Comparison of ENCODE assay signal across 9 mouse cellular contexts in the genomic region with DNA sequence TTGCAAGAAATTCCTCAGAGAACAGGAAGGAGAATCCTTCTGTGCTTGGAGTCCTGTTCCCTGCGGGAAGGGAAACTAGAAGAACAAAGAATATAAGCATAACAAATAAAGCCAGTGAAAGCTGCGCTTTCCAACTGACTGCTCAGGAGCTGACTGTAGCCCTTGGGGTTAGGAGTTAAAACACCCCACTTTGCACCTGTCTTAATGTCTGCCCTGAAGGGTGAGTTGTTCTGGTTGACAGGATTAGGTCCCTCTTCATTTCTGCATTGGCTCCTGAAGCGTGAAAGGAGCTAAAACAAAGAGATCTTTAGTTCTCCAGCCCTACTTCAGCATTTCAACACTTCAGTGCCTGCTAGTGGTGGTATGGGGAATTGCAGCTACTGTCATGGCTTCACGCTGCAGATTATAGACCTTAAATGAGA. TPM values are rescaled to one million over a fixed set of nuclear protein-coding genes. Genes with fewer than 3 reads are reported as not detected.
A peak's percentile ranks its signal among the peaks of the same experiment; 100 is the strongest.
DNase-seq lines count a peak whose midpoint lies in the region; ATAC-seq lines count a peak whose summit lies in the region.
"Had no signal": no experiment of that assay in that cellular context is flagged by ENCODE, and none has a peak within 500 bp of the region (broad histone marks: within the 10 kb centered on the region; RNA-seq: fewer than 3 reads in every experiment).

No protein-coding gene starts in this region.

- no peaks in the 10 kb centered on the region for H3K27me3 ChIP-seq in kidney, embryonic 15.5 days
- H3K27me3 ChIP-seq in neural tube, embryonic 11.5 days (ENCODE audit: control insufficient read depth, insufficient read depth, low read length) = no peaks in the 10 kb centered on the region

- peak overlapping the region; percentile 67 for H3K27ac ChIP-seq in kidney, embryonic 15.5 days
- H3K27ac ChIP-seq in neural tube, embryonic 11.5 days (ENCODE audit: low read depth, low read length) = no peak overlapping the region

- no peak overlapping the region for H3K9ac ChIP-seq in kidney, embryonic 15.5 days
- H3K9ac ChIP-seq in neural tube, embryonic 11.5 days (ENCODE audit: low read length) = no peak overlapping the region

- H3K4me2 ChIP-seq in kidney, embryonic 15.5 days = no peak overlapping the region
- no peak overlapping the region for H3K4me2 ChIP-seq in neural tube, embryonic 11.5 days (ENCODE audit: low read depth)

- peaks cover 6% of the 10 kb centered on the region; the same call in 1 of the 2 replicates for H3K4me1 ChIP-seq in kidney, embryonic 15.5 days
- H3K4me1 ChIP-seq in neural tube, embryonic 11.5 days (ENCODE audit: control insufficient read depth, insufficient read depth, low read length) = no peaks in the 10 kb centered on the region

- 27% methylated on average over 4 of the region's 4 CpGs for WGBS in kidney, embryonic 15.5 days
- 32% methylated on average over 4 of the region's 4 CpGs for WGBS in neural tube, embryonic 11.5 days

- ATAC-seq in cerebellum, adult (ENCODE audit: insufficient number of reproducible peaks, low FRiP score, low TSS enrichment) = no peak
- peak; percentile 92 for ATAC-seq in kidney, embryonic 15.5 days (replicated peaks; ENCODE audit: low FRiP score)
- ATAC-seq in neural tube, embryonic 11.5 days (ENCODE audit: insufficient read depth, low FRiP score, low TSS enrichment) = peak; percentile 38; the same call in 1 of the 2 replicates
- no peak for ATAC-seq in erythroblast, adult 5-6 weeks (replicated peaks; ENCODE audit: low FRiP score, poor library complexity, severe bottlenecking)

- H3K36me3 ChIP-seq in kidney, embryonic 15.5 days = no peaks in the 10 kb centered on the region
- H3K36me3 ChIP-seq in neural tube, embryonic 11.5 days (ENCODE audit: control insufficient read depth, insufficient read depth, low read length) = no peaks in the 10 kb centered on the region

- H3K4me3 ChIP-seq in kidney, embryonic 15.5 days (replicated peaks) = no peak overlapping the region
- H3K4me3 ChIP-seq in neural tube, embryonic 11.5 days (ENCODE audit: low read depth, low read length) = no peak overlapping the region

- DNase-seq in cerebellum, postnatal 36 days = peak; percentile 22 to 33
- peak; percentile 18 for DNase-seq in ovary, postnatal 14 days (ENCODE audit: low spot score)
- no peak for DNase-seq in ovary, postnatal 10 days (ENCODE audit: low spot score)
- DNase-seq in embryo, embryonic 10.5 days (ENCODE audit: low spot score) = peak; percentile 75
- DNase-seq in neural tube, embryonic 11.5 days (ENCODE audit: low spot score) = peak; percentile 27

- no peaks in the 10 kb centered on the region for H3K9me3 ChIP-seq in kidney, embryonic 15.5 days (replicated peaks)
- no peaks in the 10 kb centered on the region for H3K9me3 ChIP-seq in neural tube, embryonic 11.5 days (ENCODE audit: control insufficient read depth, low read length)

RNA-seq across cellular contexts. Expression of a gene that starts 37.8 kb away (rescaled TPM):
- polyA plus RNA-seq in kidney, embryonic 15.5 days (2015; fragmentation: Nextera tagmentation; extraction: Ambion mirVana) = not detected in 2 replicates
- not detected in 2 replicates for polyA plus RNA-seq in neural tube, embryonic 11.5 days (2014; fragmentation: Nextera tagmentation; extraction: Ambion mirVana)
- not detected in 2 replicates for total RNA-seq in erythroblast, adult 5-6 weeks (2015; ENCODE audit: low replicate concordance)
- total RNA-seq in erythroblast, adult 5-6 weeks (2017; ENCODE audit: low replicate concordance) = not detected in 2 replicates
- polyA plus RNA-seq: large intestine, adult 2 months had no signal

Comparison
In these comparisons a context has a peak if more than half of its experiments do, and no peak if none do; other contexts are left out.
1. ATAC-seq: peak in kidney, embryonic 15.5 days (single experiment) and neural tube, embryonic 11.5 days (single experiment); none in cerebellum, adult (single experiment) and erythroblast, adult 5-6 weeks (single experiment).